Mouse (Mus musculus): ENCODE results near the gene Rbp1. TPM values are rescaled to one million over a fixed set of nuclear protein-coding genes. Genes with fewer than 3 reads are reported as not detected.

The Rbp1 gene
- polyA plus RNA-seq, 1 experiment from 2014 or later: 64.1 TPM

- peaks cover 10% of the 10 kb centered on the region; the same call in 1 of the 2 replicates for H3K4me1 ChIP-seq (replicated peaks)
- H3K4me2 ChIP-seq: no peak overlapping the region
- H3K9me3 ChIP-seq (replicated peaks): no peaks in the 10 kb centered on the region
- H3K9ac ChIP-seq: no peak overlapping the region
- no peaks in the 10 kb centered on the region for H3K36me3 ChIP-seq
- whole genome bisulfite sequencing: 53% methylated on average over 5 of the region's 5 CpGs
- H3K4me3 ChIP-seq: no peak overlapping the region
- H3K27ac ChIP-seq (ENCODE audit: poor library complexity, severe bottlenecking): no peak overlapping the region
- ATAC-seq (ENCODE audit: insufficient number of reproducible peaks, low FRiP score): no peak
- H3K27me3 ChIP-seq (replicated peaks): no peaks in the 10 kb centered on the region
Measured at GRCm38 (mm10) chr9:98492212-98492611, 69.5 kb downstream of the Rbp1 start.

- no peak overlapping the region for H3K4me3 ChIP-seq
- 64% methylated on average over 1 of the region's 1 CpGs for WGBS
- ATAC-seq (ENCODE audit: insufficient number of reproducible peaks, low FRiP score): no peak
Measured at GRCm38 (mm10) chr9:98492821-98493220, 70.1 kb downstream of the Rbp1 start.

More at GRCm38 (mm10) chr9:98492821-98493220, 70.1 kb downstream of the Rbp1 start:
- H3K36me3 ChIP-seq: no peaks in the 10 kb centered on the region
- no peaks in the 10 kb centered on the region for H3K9me3 ChIP-seq (replicated peaks)
- H3K9ac ChIP-seq: no peak overlapping the region
- no peak overlapping the region for H3K4me2 ChIP-seq
- H3K4me1 ChIP-seq (replicated peaks): peaks cover 14% of the 10 kb centered on the region; the same call in 1 of the 2 replicates
- no peaks in the 10 kb centered on the region for H3K27me3 ChIP-seq (replicated peaks)
- H3K27ac ChIP-seq (ENCODE audit: poor library complexity, severe bottlenecking): no peak overlapping the region

Other genes with a start within 250 kb of the Rbp1 start
- gene Nmnat3, start 135.5 kb upstream of the Rbp1 start, polyA plus RNA-seq (2016; fragmentation: Nextera tagmentation; extraction: Ambion mirVana): 9.4 and 10.0 TPM in 2 replicates
- 0.31 and 0.33 TPM in 2 replicates for gene Rbp2, start 63.2 kb downstream of the Rbp1 start, polyA plus RNA-seq (2016; fragmentation: Nextera tagmentation; extraction: Ambion mirVana)
- 153 and 159 TPM in 2 replicates for gene Copb2, start 140.8 kb downstream of the Rbp1 start, polyA plus RNA-seq (2016; fragmentation: Nextera tagmentation; extraction: Ambion mirVana)
- 58.8 and 61.9 TPM in 2 replicates for gene Mrps22, start 178.7 kb downstream of the Rbp1 start, polyA plus RNA-seq (2016; fragmentation: Nextera tagmentation; extraction: Ambion mirVana)

Data from heart, embryonic 12.5 days (tissue).